Mouse (Mus musculus): Measurements from ENCODE around the gene Fxr2. TPM values are rescaled to one million over a fixed set of nuclear protein-coding genes. Genes with fewer than 3 reads are reported as not detected.
"Not testable (repeated sequence)": the region's sequence is repeated elsewhere in the genome, so short reads cannot be mapped to it uniquely, and the experiment has no call there.

Fxr2 gene
- total and polyA plus RNA-seq, 3 experiments: 69.6 to 105 (median 81.6) TPM

DNA sequence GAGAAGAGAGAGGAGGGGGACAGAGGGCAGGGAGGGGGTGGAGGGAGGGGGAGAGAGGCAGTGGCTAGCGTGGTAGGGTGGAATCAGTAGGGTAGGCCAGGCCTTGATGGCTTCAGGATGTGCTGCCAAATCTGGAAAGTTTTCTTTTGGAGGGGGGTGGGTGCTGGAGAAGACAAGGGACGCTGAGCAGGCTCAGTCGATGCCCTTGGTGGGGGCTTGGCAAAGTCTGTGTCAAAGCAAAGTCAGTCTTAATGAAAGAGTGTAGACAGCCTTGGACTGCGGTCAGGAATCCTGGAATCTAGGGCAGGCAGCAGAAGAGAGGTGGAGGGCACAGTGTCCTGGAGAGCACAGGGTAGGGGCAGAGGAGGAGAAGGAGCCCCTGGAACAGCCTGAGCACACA, 21.9 kb upstream of the Fxr2 start:
- no peak for DNase-seq

DNA sequence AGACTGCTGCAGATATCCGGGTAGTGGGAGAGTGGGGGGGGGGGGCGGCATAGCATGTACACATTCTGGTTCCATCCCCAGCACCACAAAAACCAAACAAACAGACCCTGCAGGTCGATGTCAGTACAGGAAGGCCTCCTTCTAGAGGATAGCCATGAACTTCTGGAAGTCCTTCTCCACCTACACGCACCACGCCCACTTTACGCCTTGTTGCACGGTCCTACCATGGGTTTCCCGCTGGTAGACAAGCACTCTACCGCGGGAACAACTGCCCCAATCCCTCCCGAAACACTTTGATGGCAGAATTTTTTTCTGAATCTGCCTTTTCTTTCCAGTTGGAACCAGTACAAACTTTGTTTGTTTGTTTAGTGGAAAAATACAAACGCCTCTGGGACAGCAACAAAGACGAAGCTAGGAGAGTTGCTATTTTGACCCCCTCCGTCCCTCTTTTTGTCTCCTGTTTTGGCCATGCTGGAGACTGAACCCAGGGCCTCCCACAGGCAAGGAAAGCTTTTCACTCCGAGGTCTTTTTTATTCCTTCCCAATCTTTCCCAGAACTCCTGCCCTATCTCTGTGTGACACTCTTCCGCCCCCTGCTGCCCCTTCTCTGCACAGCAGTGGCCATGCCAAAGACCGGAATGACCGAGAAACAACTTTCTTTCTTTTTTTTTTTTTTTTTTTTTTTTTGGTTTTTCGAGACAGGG, 19.1 kb upstream of the Fxr2 start:
- DNase-seq: peak; percentile 89

DNA sequence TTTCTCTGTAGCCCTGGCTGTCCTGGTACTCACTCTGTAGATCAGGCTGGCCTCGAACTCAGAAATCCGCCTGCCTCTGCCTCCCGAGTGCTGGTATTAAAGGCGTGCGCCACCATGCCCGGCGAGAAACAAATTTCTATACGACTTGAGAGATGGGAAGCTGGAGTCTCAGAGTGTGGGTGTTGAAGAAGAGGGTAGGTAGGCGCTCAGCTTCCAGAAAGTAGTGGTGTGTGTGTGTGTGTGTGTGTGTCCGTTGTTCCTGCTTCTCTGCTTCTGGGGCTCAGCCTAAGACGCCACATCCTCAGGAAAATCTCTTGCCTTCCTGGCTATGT, 18.6 kb upstream of the Fxr2 start:
- not testable (repeated sequence) for DNase-seq

DNA sequence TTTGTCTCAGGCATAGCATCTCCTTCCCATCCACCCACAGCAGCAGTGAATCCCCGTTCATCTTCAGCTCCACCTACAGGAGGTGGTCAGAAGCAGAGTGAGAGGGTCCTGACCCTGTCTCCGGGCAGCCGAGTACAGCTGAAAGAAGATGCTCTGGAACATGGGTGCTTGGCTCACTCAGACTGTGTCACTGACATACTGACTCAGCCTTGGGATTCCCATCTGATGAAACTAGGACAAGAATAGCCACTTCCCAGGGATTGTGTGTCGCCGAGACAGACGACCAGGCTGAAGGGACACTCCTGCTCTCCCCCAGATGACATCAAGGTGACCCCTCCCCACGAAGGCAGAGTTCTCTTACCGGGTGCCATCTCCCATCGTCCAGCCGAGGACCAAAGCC, 16.0 kb upstream of the Fxr2 start:
- DNase-seq: no peak

DNA sequence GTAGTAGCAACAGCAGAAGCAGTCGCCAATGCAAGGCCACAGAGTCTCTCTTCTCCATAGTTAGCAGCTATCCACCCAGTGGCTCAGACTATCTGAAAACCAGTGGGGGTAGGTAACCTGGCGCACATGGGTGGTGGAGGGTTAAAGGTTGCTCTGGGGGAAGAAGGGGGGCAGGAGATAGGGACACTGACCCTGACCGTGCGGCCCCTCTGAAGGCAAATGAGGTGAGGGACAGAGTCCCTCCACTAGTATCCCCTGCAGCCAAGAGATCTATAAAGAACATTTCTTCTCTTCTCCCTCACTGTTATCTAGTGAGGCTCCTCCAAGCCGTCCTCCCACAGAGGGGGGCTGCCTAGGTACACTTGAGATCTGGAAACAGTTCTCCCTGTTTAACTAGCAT, 15.0 kb upstream of the Fxr2 start, which contains the start of gene Shbg:
Gene Shbg, minus strand, starts transcription at position 101 of the 400 bp plus-strand sequence.
- no peak for DNase-seq

DNA sequence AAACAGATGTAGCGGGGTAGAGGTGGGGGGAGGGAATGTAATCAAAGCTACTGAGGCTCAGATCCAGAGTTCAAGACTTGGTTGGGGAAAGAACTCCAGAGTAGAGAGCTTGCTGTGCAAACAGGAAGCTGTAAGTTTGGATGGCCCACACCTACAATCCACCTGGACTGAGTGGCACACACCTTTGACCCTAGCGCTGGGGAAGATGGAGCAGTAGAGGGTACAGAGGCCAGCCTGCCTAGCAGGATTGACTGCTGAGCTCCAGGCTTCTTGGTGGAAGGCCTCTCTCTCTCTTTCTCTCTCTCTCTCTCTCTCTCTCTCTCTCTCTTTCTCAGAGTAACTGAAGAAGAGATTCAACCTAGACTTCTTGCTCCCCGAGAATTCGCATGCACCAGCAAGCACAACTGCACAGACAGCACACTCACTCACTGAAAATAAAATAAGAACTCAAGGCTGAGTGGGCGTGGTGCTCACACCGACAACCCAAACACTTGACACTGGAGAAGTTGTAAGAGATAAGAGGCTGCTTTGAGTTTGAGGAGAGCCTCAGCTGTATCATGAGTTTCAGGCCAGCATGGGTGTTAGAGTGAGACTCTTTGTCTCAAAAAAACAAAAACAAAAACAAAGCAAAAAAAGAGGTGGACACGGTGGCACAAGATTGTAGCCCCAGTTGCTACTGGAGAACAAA, 12.3 kb upstream of the Fxr2 start:
- no peak for DNase-seq

DNA sequence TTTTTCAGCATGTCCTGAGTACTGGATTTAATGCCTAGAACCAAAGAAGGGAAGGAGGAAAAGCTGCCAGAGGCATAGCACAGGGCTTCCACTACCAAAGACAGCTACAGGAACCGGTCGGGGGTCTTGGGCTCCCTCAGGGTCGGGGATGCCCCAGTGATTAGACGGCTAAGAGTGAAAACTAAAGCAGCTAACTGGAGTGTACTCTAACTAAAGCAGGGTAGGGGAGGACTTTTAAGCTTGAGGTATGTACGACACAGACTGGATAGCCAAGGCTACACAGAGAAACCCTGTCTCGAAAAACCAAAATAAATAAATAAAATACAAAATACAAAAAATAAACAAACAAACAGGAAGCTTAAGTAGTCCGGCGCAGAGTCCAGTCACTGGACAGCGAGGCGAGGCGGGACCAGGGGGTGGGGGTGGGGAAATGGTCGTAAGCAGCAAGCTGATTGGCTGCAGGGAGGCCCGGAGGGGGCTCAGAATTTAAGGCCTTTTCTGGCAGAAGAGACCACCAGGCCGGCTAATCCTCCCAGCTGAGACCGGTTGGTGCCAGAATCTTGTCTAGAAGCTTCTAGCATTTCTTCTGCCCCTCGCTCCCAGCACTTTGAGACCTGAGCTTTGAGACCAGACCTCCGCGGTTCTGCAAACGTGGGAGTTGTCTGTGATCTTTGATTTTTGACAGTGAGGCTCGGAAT, 11.1 kb upstream of the Fxr2 start, which contains the start of gene Sat2:
Gene Sat2, plus strand, starts transcription at position 454 of the 698 bp plus-strand sequence.
- DNase-seq: peak; percentile 79

DNA sequence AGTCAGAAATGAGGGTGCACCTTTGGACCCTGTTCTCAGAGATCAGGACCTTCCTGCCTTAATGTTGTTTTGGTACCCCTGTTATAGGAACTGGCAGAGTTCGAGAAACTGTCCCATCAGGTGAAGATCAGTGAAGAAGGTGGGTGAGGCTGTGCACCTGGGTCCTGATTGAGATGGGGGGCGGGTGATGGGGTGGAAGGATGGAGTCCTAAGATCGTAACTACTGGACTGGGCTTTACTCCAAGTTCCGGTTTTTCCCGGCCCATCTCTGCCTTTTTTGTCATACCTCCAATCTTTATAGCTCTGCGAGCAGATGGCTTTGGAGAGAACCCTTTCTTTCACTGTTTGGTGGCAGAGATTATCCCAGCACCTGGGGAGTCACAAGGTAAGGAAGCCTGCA, 10.4 kb upstream of the Fxr2 start:
- DNase-seq: no peak

DNA sequence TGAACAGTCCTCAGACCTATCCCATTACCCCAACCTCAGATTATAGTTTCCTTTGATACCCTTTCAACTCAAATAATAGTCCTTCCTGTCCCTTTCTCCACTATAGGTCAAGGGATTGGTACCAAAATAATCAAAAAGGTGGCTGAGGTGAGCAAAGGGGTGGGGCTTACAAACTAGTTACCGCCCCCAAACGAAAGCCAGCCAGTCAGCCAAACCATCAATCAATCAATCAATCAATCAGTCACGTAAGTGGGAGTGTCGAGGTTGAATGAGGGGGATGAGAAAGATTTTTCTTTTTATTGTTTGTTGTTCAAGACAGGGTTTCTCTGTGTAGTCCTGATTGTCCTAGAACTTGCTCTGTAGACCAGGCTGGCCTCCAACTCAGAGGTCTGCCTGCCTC, 9.8 kb upstream of the Fxr2 start:
- DNase-seq: no peak

DNA sequence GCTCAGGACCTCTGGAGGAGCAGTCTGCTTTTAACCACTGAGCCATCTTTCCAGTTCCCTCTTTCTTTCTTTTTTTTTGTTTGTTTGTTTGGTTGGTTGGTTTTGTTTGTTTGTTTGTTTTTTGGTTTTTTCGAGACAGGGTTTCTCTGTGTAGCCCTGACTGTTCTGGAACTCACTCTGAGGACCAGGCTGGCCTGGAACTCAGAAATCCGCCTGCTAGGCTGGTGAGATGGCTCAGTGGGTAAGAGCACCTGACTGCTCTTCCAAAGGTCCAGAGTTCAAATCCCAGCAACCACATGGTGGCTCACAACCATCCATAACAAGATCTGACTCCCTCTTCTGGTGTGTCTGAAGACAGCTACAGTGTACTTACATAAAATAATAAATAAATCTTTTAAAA, 8.5 kb upstream of the Fxr2 start:
- DNase-seq: not testable (repeated sequence)

DNA sequence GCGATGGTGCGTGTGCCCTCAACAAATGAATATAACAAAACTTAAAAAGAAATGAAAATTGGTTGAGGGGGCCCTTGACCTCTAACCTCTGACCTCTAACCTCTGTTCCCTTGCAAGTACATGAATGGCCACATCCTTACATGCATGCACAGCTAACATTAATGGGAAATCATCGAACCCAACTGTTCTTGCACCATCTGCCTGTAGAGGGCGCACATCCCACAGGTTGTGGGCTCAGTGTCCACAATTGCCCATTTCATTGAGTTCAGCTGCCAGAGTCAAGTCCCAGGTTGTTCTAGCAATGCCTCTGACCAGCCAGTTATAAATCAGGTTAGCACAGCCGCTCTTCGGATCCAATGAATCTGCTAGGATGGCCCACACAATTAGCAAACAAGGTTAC, 4.5 kb upstream of the Fxr2 start:
- DNase-seq: peak; percentile 79

DNA sequence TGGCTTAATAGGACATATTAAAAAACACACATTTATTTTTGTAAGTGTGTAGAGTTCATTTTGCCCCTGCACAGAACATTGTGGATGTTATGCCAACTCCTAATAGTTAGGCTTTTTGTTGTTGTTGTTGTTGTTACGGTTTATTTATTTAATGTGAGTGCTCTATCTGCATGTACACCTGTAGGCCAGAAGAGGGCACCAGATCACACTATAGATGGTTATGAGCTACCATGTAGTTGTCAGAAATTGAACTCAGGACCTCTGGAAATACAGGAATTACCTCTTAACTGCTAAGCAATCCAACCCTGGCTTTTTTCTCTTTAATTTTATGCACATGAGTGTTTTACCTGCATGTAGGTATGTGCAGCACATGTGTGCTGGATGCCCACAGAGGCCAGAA, 3.0 kb upstream of the Fxr2 start:
- DNase-seq: no peak

DNA sequence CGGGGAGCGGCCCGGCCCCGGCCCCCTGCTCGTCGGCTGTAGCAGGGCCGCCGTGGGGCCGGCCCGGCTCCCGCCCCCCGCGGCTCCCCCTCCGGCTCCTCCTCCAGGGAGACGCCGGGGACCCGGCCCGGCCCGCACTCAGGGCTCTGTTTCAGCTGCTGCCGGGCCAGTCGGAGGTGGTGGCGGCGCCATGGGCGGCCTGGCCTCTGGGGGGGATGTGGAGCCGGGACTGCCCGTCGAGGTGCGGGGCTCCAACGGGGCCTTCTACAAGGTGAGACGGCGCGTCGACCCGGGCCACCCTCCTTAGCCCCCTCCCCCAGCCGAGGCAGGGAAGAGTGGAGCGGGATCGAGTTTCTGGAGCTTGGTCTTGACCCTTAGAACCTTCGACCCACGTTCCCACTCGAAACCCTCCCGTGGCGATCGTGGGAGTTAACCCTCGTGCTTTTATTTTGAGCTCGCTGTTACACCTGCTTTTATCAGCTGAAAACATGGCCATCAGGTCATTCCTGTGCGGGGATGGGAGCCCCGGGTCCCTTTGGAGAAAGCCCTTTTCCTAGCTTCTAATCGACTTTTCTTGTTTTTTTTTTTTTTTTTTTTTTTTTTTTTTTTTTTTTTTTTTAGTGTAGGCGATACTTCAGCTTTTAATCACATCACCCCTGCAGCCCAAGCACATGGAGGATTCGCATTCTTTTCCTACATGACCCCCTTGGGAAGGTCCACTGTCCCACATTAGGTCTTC, 507 bp downstream of the Fxr2 start:
- no peak for DNase-seq

DNA sequence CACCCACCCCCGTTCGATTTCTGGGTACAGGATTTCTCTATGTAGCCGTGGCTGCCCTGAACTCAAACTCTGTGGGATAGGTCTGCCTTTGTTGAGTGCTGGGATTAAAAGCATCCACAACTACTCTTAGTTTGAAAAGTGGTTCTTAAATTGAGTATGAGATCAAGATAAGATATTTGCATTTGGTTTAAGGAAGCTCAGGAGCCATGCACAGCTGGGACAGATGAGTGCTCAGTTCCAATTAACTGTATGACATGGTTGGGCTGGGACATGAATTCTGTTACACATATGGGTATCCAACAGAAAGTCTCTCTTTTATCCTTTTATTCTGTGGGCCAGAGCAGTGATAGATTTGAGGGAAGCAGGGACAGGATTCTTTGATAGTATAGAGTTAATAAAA, 2.7 kb downstream of the Fxr2 start:
- no peak for DNase-seq

DNA sequence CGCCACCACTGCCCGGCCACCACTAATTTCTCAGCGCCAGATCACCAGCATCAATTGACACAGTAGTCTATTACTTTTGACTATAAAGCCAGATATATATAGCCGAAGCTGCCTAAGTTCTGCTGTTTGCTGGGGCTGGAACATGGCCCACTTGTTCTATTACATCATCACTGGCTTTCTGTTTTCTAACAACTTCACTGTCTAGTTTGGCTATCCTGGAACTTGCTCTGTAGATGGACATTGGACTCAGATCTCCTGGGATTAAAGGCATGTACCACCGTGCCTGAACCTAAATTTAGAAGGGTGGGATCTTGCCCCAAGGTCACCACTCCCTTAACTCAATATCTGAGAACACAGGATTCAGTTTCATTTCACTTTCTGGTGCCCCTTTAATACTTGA, 13.1 kb downstream of the Fxr2 start:
- no peak for DNase-seq

DNA sequence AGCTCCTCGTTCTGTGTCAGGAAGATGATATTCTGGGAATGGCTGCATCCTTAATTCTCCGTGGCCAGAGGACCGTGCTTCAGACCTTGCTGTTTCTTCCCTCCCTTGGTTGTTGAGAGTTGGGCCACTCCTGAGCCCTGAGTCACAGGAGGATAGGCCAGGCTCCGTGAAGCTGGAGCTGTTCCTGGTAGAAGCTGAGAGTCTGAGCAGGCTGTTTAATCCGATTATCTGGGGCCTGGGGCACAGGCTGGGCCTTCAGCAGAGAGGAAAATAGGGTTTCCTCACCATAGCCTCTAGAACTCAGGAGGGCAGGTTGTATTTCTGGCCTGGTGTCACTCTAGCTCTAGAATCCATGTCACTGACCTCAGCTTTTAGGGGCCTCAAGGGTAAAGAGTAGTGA, 20.6 kb downstream of the Fxr2 start:
- DNase-seq: no peak

DNA sequence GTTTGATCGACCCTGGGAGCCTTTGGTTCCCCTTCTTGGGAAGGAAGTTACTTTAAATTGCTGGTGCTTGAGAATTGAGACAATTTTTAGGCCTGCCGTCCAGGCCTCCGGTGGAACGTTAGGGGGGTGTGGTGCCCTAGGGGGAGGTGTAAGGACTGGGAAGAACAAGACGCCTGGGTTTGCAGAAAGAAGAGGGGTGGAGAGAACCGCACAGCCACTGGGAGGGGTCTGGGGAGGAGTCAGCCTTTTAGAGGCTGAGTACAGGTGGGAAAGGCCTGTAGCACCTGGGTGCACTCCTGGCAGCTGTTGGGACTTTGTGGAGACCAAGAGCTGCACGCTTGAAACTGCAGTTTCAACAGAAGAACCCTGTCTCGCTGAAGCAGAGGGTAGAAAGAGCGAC, 22.0 kb downstream of the Fxr2 start:
- DNase-seq: no peak

DNA sequence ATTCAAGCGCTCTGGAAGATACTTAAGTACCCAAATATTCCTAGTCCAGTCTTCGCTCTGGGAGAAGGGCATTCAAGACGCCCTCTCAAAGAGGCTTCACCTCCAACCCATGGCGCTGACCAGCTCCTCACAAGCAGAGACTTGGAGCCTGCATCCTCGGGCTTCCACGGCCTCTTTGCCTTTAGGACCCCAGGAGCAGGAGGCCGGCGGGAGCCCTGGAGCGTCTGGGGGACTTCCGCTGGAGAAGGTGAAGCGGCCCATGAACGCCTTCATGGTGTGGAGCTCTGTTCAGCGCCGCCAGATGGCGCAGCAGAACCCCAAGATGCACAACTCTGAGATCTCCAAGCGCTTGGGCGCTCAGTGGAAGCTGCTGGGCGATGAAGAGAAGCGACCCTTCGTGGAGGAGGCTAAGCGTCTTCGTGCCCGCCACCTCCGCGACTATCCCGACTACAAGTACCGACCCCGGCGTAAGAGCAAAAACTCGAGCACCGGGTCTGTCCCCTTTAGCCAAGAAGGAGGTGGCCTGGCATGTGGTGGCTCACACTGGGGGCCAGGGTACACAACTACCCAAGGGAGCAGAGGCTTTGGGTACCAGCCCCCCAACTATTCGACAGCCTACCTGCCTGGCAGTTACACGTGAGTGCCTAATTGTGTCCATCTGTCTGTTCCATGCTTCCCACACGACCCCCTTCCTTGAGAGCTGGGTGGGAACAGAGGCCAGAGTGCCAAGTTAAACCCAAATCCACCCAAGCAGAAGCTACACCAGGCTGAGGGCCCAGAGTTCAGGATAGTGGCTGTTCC, 22.7 kb downstream of the Fxr2 start, which contains the start of gene Sox15:
Gene Sox15, plus strand, starts transcription at position 51 of the 801 bp plus-strand sequence.
- peak; percentile 67 for DNase-seq

DNA sequence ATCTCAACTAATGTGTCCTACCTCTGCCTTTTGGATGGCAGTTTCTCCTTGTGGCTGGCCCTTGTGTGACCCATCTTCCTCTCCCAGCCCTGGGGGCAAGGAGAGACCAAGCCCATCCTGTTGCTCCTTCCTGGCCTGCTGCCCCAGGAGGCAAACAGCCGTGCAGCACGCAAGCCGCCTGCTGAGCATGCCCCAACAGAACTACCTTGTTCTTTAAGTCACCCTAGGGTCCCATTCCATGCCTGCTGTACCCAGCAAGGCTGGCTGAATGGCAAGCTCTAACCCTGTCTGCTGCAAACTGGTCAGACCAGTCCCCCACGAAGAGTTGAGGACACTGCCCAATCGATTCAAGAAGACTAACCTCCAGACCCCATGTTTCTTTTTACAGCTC, 23.3 kb downstream of the Fxr2 start:
- no peak for DNase-seq

DNA sequence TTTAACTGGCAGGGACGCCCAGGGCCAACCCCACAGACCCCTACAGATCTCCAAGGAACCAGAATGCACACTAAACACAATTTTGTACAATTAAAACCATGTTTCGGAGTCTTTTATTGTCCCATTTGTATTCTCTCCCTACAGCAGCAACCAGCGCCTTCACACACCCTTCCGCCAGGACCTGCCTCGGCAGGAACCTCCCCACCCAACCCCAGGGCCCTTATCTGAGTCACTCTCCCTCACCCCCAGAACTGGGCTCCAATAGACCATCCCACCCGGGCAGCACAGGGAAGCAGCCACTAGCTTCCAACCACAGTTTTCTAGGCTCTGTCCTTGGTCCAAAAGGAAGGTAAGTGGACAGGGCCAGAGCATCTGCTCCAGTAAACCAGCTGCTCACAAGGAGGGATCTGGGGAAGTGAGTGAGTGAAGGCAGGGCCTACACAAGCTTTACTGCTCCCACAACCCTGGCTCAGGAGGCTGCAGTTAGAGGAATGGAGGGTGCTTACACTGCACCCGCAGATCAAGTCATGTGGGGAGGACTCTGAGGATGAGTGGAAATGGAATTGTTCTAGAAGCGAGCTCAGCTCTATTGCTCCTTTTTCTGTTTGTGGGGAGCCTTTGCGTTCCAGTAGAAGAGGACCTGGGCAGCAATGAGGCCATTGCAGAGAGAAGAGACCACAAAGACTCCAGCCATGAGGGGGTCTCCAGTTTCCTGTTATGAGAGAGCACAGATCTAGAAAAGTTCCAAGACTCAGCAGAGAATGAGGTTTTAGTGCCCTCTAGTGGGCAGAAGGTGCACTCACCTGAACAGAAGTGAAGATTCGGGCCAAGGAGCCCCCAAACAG, 24.0 kb downstream of the Fxr2 start:
- DNase-seq: no peak

DNA sequence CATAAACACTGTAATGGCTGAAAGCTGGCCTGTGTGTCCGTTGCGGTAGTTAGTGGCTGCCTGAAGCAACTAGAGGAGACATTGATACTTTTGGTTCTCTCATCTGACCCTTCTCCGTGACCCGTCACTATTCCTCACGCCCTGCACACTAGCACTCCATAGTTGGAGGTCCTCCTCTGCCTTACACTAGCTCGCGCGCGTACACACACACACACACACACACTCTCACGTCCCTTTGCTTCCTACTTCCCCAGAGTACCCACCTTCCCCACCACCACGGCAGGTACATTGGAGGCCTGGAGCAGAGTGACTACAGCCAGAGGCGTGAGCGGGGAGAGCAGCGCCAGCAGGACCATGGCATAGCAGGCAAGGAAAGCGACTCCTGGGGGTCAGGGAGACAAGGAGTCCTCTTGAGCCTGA, 24.7 kb downstream of the Fxr2 start:
- no peak for DNase-seq
